ENCODE assay signal across 8 mouse cellular contexts in the genomic region with DNA sequence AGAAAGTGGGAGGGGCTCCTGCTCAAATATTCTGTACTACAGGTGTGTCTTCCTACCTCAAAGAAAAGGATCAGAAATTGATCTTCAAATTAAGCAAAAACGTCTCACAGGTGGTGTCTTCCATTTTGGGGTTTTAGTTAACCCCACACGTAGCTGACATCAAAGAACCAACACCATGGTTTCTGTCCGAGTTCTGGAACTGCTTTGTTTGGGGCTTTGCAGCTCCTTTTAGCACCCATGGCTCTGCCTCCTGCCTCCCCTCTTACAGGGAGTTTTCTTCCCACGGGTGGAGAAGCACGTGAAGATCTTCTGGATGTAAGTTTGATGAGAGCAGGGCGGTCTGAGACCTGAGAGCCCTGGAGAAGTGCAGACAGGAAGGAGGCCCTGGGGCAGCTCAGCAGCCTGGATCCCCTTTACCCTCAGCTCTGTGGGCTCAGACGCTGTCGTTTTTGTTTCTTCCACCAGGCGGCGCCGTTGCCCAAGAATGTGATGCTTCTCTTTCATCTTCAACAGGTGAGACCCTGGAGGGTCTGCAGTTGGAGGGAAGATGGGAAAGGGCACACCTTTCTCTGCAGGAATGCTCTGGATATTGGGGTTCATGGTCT. TPM values are rescaled to one million over a fixed set of nuclear protein-coding genes. Genes with fewer than 3 reads are reported as not detected.
DNase-seq lines count a peak whose midpoint lies in the region; ATAC-seq and TF ChIP-seq lines count a peak whose summit lies in the region.
"Not testable (repeated sequence)": the region's sequence is repeated elsewhere in the genome, so short reads cannot be mapped to it uniquely, and the experiment has no call there.

No protein-coding gene starts in this region.

- not testable (repeated sequence) for H3K36me3 ChIP-seq in heart, adult 2 months (ENCODE audit: control insufficient read depth, insufficient read depth, low read length); lung, postnatal 0 days (ENCODE audit: insufficient read depth, low read length); thymus, adult 2 months (ENCODE audit: control insufficient read depth, insufficient read depth, low read length)

- not testable (repeated sequence) for H3K9me3 ChIP-seq in lung, postnatal 0 days (ENCODE audit: low read length)

- intact Hi-C loops in heart, adult 2 months (cut with DNase I): not testable (repeated sequence)

- not testable (repeated sequence) for TF ChIP-seq POLR2A in cortical plate, adult 2 months (IDR thresholded peaks at IDR 0.05; ENCODE audit: extremely low read depth, insufficient read depth, low read length); heart, adult 2 months (IDR thresholded peaks at IDR 0.05; ENCODE audit: insufficient read depth, low read depth, low read length); thymus, adult 2 months (IDR thresholded peaks at IDR 0.05; ENCODE audit: control insufficient read depth, extremely low read depth, insufficient read depth, low read length, poor library complexity)

- not testable (repeated sequence) for H3K4me3 ChIP-seq in cortical plate, adult 2 months (ENCODE audit: insufficient read depth, low read length); heart, adult 2 months; lung, postnatal 0 days (ENCODE audit: low read depth, low read length); thymus, adult 2 months (ENCODE audit: control insufficient read depth, insufficient read depth, low read length)

- not testable (repeated sequence) for H3K27me3 ChIP-seq in heart, adult 2 months (ENCODE audit: control insufficient read depth, insufficient read depth, low read length); lung, postnatal 0 days (replicated peaks; ENCODE audit: insufficient read depth, low read length); thymus, adult 2 months (ENCODE audit: control insufficient read depth, insufficient read depth, low read length)

- TF ChIP-seq EP300 in heart, adult 2 months (IDR thresholded peaks at IDR 0.05; ENCODE audit: insufficient read depth, low read depth, low read length); lung, postnatal 0 days (IDR thresholded peaks at IDR 0.05): not testable (repeated sequence)

- not testable (repeated sequence) for H3K4me2 ChIP-seq in lung, postnatal 0 days (replicated peaks; ENCODE audit: low read depth, low read length)

- H3K4me1 ChIP-seq in cortical plate, adult 2 months (ENCODE audit: control insufficient read depth, insufficient read depth, low read length); heart, adult 2 months (ENCODE audit: control insufficient read depth, insufficient read depth, low read length); lung, postnatal 0 days (ENCODE audit: insufficient read depth, low read depth, low read length); thymus, adult 2 months (replicated peaks; ENCODE audit: control insufficient read depth, insufficient read depth, low read length): not testable (repeated sequence)

- ATAC-seq in lung, postnatal 0 days: not testable (repeated sequence)

- H3K9ac ChIP-seq in heart, adult 2 months (ENCODE audit: low read depth, low read length); lung, postnatal 0 days (replicated peaks; ENCODE audit: low read depth): not testable (repeated sequence)

- DNase-seq in A20 (ENCODE audit: low read depth, low spot score): peak; percentile 65
- peak; percentile 58 for DNase-seq in T-cell, adult 2 months (ENCODE audit: low spot score)
- DNase-seq in heart, adult 2 months: peak in 1 of 2 experiments; percentile 36
- peak; percentile 33 for DNase-seq in kidney, postnatal 14 days
- not testable (repeated sequence) for DNase-seq in lung, postnatal 0 days (ENCODE audit: low spot score)
- DNase-seq in retina, embryonic 14.5 days (ENCODE audit: low spot score): peak; percentile 58
- peak; percentile 60 for DNase-seq in thymus, adult 2 months

- WGBS in heart, adult 2 months: 14% methylated on average over 11 of the region's 11 CpGs
- WGBS in lung, postnatal 0 days: 11% methylated on average over 11 of the region's 11 CpGs
- 6% methylated on average over 11 of the region's 11 CpGs for WGBS in thymus, adult 2 months

- H3K27ac ChIP-seq in cortical plate, adult 2 months (ENCODE audit: insufficient read depth, low read length); heart, adult 2 months; lung, postnatal 0 days (ENCODE audit: low read length); thymus, adult 2 months (ENCODE audit: control insufficient read depth, insufficient read depth, low read length): not testable (repeated sequence)

- H3K79me2 ChIP-seq in heart, adult 2 months (replicated peaks; ENCODE audit: control insufficient read depth, insufficient read depth, low read length): not testable (repeated sequence)

- TF ChIP-seq CTCF in cortical plate, adult 2 months (IDR thresholded peaks at IDR 0.05; ENCODE audit: extremely low read depth, insufficient read depth, low read length): peak; percentile 26; the same call in 1 of the 2 replicates
- TF ChIP-seq CTCF in heart, adult 2 months (IDR thresholded peaks at IDR 0.05): peak; percentile 72
- peak; percentile 77 for TF ChIP-seq CTCF in lung, postnatal 0 days (IDR thresholded peaks at IDR 0.05)
- peak; percentile 84; the same call in 1 of the 2 replicates for TF ChIP-seq CTCF in thymus, adult 2 months (IDR thresholded peaks at IDR 0.05; ENCODE audit: borderline replicate concordance, control insufficient read depth, extremely low read depth, insufficient read depth, low read length, poor library complexity)

RNA-seq across cellular contexts. Expression of a gene that starts 4.3 kb away (rescaled TPM):
- 1.2 and 1.7 TPM in 2 replicates for polyA plus RNA-seq in cortical plate, adult 2 months (2012; rRNA removed)
- total RNA-seq in heart, adult 2 months (2021): 1 to 10 TPM; 1.2 to 3.7 TPM
- 21.4 and 40.3 TPM in 2 replicates for polyA plus RNA-seq in heart, adult 2 months (2012; rRNA removed)
- 0.74 and 0.86 TPM in 2 replicates for polyA plus RNA-seq in lung, postnatal 0 days (2015; fragmentation: Nextera tagmentation; extraction: Ambion mirVana)
- 115 and 165 TPM in 2 replicates for polyA plus RNA-seq in thymus, adult 2 months (2012; rRNA removed)

RNA-seq across cellular contexts. Expression of a gene that starts 18.6 kb away (rescaled TPM):
- polyA plus RNA-seq in cortical plate, adult 2 months (2012; rRNA removed): 1.2 and 1.9 TPM in 2 replicates
- total RNA-seq in heart, adult 2 months (2021): 1 to 10 TPM; 1.1 to 1.9 TPM
- polyA plus RNA-seq in heart, adult 2 months (2012; rRNA removed): 33.2 and 78.2 TPM in 2 replicates
- polyA plus RNA-seq in lung, postnatal 0 days (2015; fragmentation: Nextera tagmentation; extraction: Ambion mirVana): 3.1 and 4.0 TPM in 2 replicates
- polyA plus RNA-seq in thymus, adult 2 months (2012; rRNA removed): 412 and 617 TPM in 2 replicates

RNA-seq across cellular contexts. Expression of a gene that starts 40.9 kb away (rescaled TPM):
- 6.2 and 6.5 TPM in 2 replicates for polyA plus RNA-seq in cortical plate, adult 2 months (2012; rRNA removed)
- total RNA-seq in heart, adult 2 months (2021): 10 to 100 TPM; 12.2 to 18.8 TPM
- 35.0 and 48.6 TPM in 2 replicates for polyA plus RNA-seq in heart, adult 2 months (2012; rRNA removed)
- 8.1 and 8.9 TPM in 2 replicates for polyA plus RNA-seq in lung, postnatal 0 days (2015; fragmentation: Nextera tagmentation; extraction: Ambion mirVana)
- 272 and 274 TPM in 2 replicates for polyA plus RNA-seq in thymus, adult 2 months (2012; rRNA removed)

RNA-seq across cellular contexts. Expression of a gene that starts 49.6 kb away (rescaled TPM):
- polyA plus RNA-seq in cortical plate, adult 2 months (2012; rRNA removed): 0.04 and 0.09 TPM in 2 replicates
- total RNA-seq in heart, adult 2 months (2021): under 1 TPM; 0.34 to 0.37 TPM
- polyA plus RNA-seq in heart, adult 2 months (2012; rRNA removed): 4.2 and 7.0 TPM in 2 replicates
- polyA plus RNA-seq in lung, postnatal 0 days (2015; fragmentation: Nextera tagmentation; extraction: Ambion mirVana): 1.5 and 2.0 TPM in 2 replicates
- 15.3 and 18.6 TPM in 2 replicates for polyA plus RNA-seq in thymus, adult 2 months (2012; rRNA removed)

Comparison
In these comparisons a context has a peak if more than half of its experiments do, and no peak if none do; other contexts are left out.
1. CTCF ChIP-seq: peak in every context shown above with its lines; median percentile 84 in thymus, adult 2 months; 77 in lung, postnatal 0 days; 72 in heart, adult 2 months; 26 in cortical plate, adult 2 months.